Mouse (Mus musculus) hematopoietic stem cell, adult 5-6 weeks (primary cell): ENCODE measurements around the gene BC028528. TPM values are rescaled to one million over a fixed set of nuclear protein-coding genes. Genes with fewer than 3 reads are reported as not detected.
"Not testable (repeated sequence)": the region's sequence is repeated elsewhere in the genome, so short reads cannot be mapped to it uniquely, and the experiment has no call there.

Source experiments
- ATAC-seq, 2 experiments: fragments of 125-278 bp in 1 of 2; replicated peaks in 1 of 2; 2 replicates each; pipeline ENCODE4 v1.8.0; 2016 to 2017; ENCODE audit warnings: inconsistent platforms in 2 of 2, mild to moderate bottlenecking in 2 of 2, moderate number of reproducible peaks in 2 of 2, low read depth in 1 of 2, moderate TSS enrichment in 1 of 2; ENCODE audit not compliant: low FRiP score in 2 of 2, poor library complexity in 2 of 2, severe bottlenecking in 2 of 2, insufficient read depth in 1 of 2, low TSS enrichment in 1 of 2
- total RNA-seq: library from RNA; stranded (forward); fragments of 172-1452, 232-1000 nt; gene quantifications from 2 replicates; pipeline ENCODE4 v1.2.3, GENCODE M21; 2017

Gene BC028528
- total RNA-seq, 1 experiment from 2014 or later: 119 TPM

- no peak for ATAC-seq
Measured at GRCm38 (mm10) chr3:95914706-95915105, 22.9 kb upstream of the BC028528 start.

GRCm38 (mm10) chr3:95907613-95908012 lies 15.8 kb upstream of the BC028528 start:
- no peak for ATAC-seq

- ATAC-seq: peak; percentile 58 to 61; a peak in 2 of 4 replicates
Measured at GRCm38 (mm10) chr3:95906860-95907259, 15.1 kb upstream of the BC028528 start.

DNA sequence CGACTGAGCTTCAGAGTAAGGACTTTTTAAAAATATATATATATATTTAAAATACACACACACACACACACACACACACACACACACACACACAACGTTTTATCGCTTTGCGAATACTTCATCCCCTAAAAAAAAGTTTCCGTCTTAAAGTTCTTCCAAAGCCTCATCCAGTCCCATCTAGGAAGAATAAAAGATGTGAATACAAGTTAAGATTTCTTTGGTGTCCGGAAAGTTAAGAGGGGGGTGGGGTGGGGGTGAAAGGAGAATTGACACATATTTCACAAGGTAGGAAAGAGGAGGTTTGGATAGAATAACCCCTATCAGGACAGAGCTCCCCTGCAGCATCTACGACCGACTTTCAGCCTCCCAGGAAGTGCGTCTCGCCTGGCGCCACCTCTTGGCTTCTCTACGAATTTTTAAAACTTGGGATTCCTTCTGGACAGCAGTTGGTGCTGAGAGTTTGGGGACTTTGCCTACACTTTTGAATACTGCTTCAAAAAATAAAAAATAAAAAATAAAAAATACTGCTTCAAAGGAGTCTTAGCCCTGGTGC lies 14.2 kb upstream of the BC028528 start:
- no peak for ATAC-seq

DNA sequence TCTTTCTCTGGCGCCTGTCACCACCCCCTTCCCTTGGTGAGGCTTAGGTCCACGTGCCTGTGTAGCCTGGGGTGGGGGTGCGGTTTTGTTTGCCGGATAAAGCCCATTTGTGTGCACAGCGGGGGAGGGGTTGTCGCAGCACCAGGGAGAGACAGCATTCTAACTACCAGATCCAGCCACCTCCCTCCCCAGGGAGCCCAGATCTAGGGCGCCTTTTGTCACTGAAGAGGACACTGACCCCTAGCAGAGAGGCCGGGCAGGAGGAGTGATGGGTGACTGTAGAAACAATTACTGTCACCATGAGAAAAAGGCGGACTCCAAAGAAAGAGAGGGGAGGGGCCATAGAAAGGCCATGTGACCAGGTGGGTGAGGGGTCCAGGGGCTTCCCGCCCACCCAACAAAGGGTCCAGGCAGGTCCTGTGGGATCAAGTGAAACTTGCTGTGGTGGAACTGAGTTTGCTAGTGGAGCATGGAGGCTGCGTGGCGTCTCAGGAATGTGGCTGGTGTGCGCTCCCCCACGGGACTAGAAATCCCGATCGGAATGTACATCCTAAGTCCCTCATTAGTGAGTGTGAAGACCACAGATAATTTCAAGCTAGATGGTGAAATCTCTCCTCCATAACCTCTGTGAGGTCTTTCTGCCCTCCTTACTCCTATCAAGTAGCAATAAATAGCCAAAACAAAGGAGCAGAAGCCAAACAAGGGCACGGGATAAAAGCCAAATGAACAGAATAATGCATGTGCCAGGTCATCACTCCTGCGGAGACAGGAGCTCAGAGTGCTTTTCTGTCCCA lies 13.5 kb upstream of the BC028528 start:
- ATAC-seq: peak; percentile 9 to 18; a peak in 2 of 4 replicates

DNA sequence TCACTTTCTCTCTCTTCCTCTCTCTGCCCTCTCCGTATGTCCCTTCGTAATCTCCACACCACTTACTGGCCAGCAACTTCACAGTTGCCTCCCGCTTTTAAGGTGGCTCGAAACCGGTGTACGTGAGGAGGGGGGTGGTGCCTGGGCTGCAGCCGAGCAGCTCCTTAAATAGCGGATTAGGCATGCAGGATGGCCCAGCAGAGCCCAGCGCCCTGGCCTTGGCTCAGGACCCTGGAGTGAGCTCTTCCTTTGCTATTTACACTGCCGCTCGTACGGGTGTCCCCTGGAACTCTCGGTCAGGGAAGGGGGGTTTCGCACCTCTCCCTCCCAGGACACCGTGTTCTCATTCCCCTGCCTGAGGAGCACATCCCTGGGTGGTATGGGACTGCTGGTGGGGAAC lies 12.8 kb upstream of the BC028528 start, which contains the start of gene Car14:
Car14 (minus strand) TSS at position 124 of the 400 bp plus-strand sequence.
- ATAC-seq: 0 out of 4 replicates have a peak, but pooled peaks of 1 of the 2 experiments have one; percentile 8

- ATAC-seq: no peak
Measured at GRCm38 (mm10) chr3:95903753-95904502, 12.1 kb upstream of the BC028528 start.

GRCm38 (mm10) chr3:95902643-95903042 lies 10.8 kb upstream of the BC028528 start:
- no peak for ATAC-seq

GRCm38 (mm10) chr3:95902373-95902625 lies 10.5 kb upstream of the BC028528 start:
- no peak for ATAC-seq

- ATAC-seq: no peak
Measured at GRCm38 (mm10) chr3:95901616-95902372, 10.0 kb upstream of the BC028528 start.

GRCm38 (mm10) chr3:95899800-95900524 lies 8.2 kb upstream of the BC028528 start:
- ATAC-seq: no peak

DNA sequence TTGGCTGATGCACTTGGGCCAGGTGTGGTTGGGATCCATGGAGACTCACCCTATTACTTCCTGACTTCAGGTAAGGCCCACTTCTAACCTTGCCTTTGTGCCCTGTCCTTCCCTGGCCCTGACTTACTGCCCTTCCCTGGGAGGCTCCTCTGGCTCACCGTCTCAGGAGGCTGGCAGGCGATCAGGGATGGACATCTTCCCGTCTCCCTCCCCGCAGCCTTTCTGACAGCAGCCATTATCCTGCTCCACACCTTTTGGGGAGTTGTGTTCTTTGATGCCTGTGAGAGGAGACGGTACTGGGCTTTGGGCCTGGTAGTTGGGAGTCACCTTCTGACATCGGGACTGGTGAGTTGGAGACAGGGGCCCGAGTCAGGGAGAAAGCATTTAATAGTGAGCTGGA lies 3.7 kb upstream of the BC028528 start:
- not testable (repeated sequence) for ATAC-seq

DNA sequence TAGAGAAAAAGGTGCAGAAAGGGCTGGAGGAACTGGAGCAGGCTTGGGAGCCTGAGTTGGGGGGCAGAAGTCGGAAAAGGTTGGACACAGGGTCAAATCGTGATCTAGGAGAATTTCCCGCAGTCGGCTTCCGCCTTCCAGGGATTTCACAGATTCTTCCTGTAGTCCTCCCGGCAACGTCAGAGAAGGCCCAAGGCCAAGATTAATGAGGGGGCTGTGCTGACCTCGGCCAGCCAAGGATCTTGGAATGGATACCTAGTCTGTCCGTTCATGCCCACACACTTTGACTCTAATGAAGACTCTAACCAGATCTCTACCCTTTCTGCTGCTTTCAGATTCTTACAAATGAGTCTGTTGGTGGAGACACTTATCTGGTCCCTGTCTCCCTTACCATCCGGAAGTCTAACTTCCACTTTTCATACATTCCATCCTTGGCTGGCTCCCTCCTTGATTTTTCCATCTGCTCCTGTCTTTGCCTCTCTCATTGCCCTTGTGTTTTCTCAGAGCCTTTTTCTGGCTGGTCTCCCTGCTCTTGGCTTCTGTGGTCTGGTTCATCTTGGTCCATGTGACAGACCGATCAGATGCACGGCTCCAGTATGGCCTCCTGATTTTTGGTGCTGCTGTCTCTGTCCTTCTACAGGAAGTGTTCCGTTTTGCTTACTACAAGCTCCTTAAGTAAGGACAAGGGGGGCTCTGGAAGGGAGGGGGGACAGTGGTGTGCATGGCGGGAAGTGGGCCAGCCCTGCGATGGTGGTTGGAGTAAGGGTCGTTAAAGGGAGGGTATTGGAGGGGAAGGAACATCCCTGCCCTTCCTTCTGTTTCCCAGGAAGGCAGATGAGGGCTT lies 2.7 kb upstream of the BC028528 start:
- ATAC-seq: no peak

- ATAC-seq: peak; percentile 97
Measured at GRCm38 (mm10) chr3:95893606-95894316, 2.0 kb upstream of the BC028528 start, which contains the start of gene Aph1a. Aph1a (plus strand) TSS chr3:95893969.

- no peak for ATAC-seq
Measured at GRCm38 (mm10) chr3:95893126-95893525, 1.3 kb upstream of the BC028528 start.
